Mouse (Mus musculus): Measurements from ENCODE around the gene Stip1. TPM values are rescaled to one million over a fixed set of nuclear protein-coding genes. Genes with fewer than 3 reads are reported as not detected.

Gene Stip1
- polyA plus RNA-seq, 1 experiment from 2014 or later, result 175 TPM

DNA sequence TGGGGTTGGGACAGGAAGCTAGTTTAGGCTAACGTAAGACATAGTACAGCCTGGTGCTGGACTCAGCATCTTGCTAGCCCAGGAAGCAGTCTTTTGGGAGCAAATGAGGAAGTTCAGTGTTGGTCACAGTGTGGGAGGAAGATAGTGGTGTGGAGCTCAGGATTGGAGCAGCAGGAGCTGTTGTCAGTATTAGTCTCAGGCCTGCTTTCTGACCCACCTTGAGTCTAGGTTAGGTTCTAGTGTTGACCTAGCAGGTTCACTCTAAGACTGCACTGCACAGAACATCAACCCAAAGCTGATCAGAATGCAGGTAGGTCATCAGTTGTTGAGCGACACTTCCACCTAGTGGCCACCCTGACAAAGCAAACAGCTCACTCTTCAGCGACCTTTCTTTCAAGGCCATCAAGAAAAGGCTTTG, 19.5 kb downstream of the Stip1 start:
- no peak overlapping the region for H3K9ac ChIP-seq (ENCODE audit: low read length)
- peaks cover 66% of the 10 kb centered on the region for H3K36me3 ChIP-seq (ENCODE audit: control insufficient read depth, insufficient read depth, low read length)
- H3K27me3 ChIP-seq (ENCODE audit: control insufficient read depth, insufficient read depth, low read length), result no peaks in the 10 kb centered on the region
- WGBS, result 50% methylated on average over 3 of the region's 3 CpGs
- H3K27ac ChIP-seq (replicated peaks in 1 of 2; ENCODE audit: control insufficient read depth in 1 of 2, insufficient read depth in 1 of 2, low read depth in 2 of 2, low read length in 2 of 2), result no peak overlapping the region
- ATAC-seq (ENCODE audit: insufficient number of reproducible peaks, insufficient read depth, low FRiP score, low read depth), result no peak
- no peak overlapping the region for H3K4me3 ChIP-seq (ENCODE audit: control insufficient read depth in 1 of 2, insufficient read depth in 1 of 2, low read depth in 1 of 2, low read length in 2 of 2)
- H3K4me2 ChIP-seq (ENCODE audit: low read length), result no peak overlapping the region
- peaks cover 6 to 9% of the 10 kb centered on the region in 2 experiments; a peak in 2 of 4 replicates for H3K4me1 ChIP-seq (ENCODE audit: control insufficient read depth in 2 of 2, insufficient read depth in 2 of 2, low read length in 2 of 2)
- no peaks in the 10 kb centered on the region for H3K9me3 ChIP-seq (ENCODE audit: control insufficient read depth, low read length)

DNA sequence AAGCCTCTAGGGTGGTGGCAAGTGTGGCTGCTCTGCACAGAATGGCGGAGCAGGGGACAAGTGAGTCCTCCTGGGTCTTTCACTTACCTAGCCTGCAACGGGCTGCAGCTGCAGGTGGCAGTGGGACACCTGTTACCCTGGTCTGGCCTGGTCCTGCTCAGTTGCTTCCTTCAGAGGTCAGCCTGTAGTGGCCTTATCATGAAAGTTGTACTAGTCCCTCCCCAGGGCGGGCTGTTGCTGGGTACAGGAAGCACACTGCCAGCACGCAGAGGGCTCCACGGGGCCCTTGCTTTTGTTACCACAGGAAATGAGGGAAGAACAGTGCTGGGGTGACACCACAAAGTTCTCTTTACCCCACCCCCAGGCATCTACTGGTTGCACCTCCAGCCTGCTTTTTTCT, 20.6 kb downstream of the Stip1 start, which contains the start of gene Fermt3:
TSS of gene Fermt3 (minus strand) at position 279 of the 400 bp plus-strand sequence.
- peaks cover 6 to 9% of the 10 kb centered on the region in 2 experiments; a peak in 2 of 4 replicates for H3K4me1 ChIP-seq (ENCODE audit: control insufficient read depth in 2 of 2, insufficient read depth in 2 of 2, low read length in 2 of 2)
- no peaks in the 10 kb centered on the region for H3K9me3 ChIP-seq (ENCODE audit: control insufficient read depth, low read length)
- WGBS, result 60% methylated on average over 5 of the region's 5 CpGs
- 0 out of 2 replicates have a peak, but pooled peaks have one; percentile 36 for ATAC-seq (ENCODE audit: insufficient number of reproducible peaks, insufficient read depth, low FRiP score, low read depth)
- no peaks in the 10 kb centered on the region for H3K27me3 ChIP-seq (ENCODE audit: control insufficient read depth, insufficient read depth, low read length)
- H3K4me2 ChIP-seq (ENCODE audit: low read length), result no peak within 1 kb of the TSS
- peak within 1 kb of the TSS; percentile 11; the same call in 1 of the 2 replicates for H3K9ac ChIP-seq (ENCODE audit: low read length)
- peaks cover 56% of the 10 kb centered on the region for H3K36me3 ChIP-seq (ENCODE audit: control insufficient read depth, insufficient read depth, low read length)
- peak within 1 kb of the TSS; percentile 35 to 48 for H3K27ac ChIP-seq (replicated peaks in 1 of 2; ENCODE audit: control insufficient read depth in 1 of 2, insufficient read depth in 1 of 2, low read depth in 2 of 2, low read length in 2 of 2)
- no peak within 1 kb of the TSS for H3K4me3 ChIP-seq (ENCODE audit: control insufficient read depth in 1 of 2, insufficient read depth in 1 of 2, low read depth in 1 of 2, low read length in 2 of 2)

- Histone ChIP-seq H3K27me3 (ENCODE audit: control insufficient read depth, insufficient read depth, low read length) (no peaks in the 10 kb centered on the region), H3K9ac (ENCODE audit: low read length) (peak overlapping the region; percentile 11; the same call in 1 of the 2 replicates), H3K27ac (replicated peaks in 1 of 2; ENCODE audit: control insufficient read depth in 1 of 2, insufficient read depth in 1 of 2, low read depth in 2 of 2, low read length in 2 of 2) (peak overlapping the region; percentile 29 to 48; a peak in 3 of 4 replicates), H3K4me2 (ENCODE audit: low read length) (no peak overlapping the region), H3K4me3 (ENCODE audit: control insufficient read depth in 1 of 2, insufficient read depth in 1 of 2, low read depth in 1 of 2, low read length in 2 of 2) (no peak overlapping the region), H3K4me1 (ENCODE audit: control insufficient read depth in 2 of 2, insufficient read depth in 2 of 2, low read length in 2 of 2) (peaks cover 6 to 9% of the 10 kb centered on the region in 2 experiments; a peak in 2 of 4 replicates), H3K36me3 (ENCODE audit: control insufficient read depth, insufficient read depth, low read length) (peaks cover 49% of the 10 kb centered on the region), H3K9me3 (ENCODE audit: control insufficient read depth, low read length) (no peaks in the 10 kb centered on the region)
- 82% methylated on average over 11 of the region's 11 CpGs for WGBS
- no peak for ATAC-seq (ENCODE audit: insufficient number of reproducible peaks, insufficient read depth, low FRiP score, low read depth)
Observed at GRCm38 (mm10) chr19:7018546-7018945, 21.2 kb downstream of the Stip1 start.

DNA sequence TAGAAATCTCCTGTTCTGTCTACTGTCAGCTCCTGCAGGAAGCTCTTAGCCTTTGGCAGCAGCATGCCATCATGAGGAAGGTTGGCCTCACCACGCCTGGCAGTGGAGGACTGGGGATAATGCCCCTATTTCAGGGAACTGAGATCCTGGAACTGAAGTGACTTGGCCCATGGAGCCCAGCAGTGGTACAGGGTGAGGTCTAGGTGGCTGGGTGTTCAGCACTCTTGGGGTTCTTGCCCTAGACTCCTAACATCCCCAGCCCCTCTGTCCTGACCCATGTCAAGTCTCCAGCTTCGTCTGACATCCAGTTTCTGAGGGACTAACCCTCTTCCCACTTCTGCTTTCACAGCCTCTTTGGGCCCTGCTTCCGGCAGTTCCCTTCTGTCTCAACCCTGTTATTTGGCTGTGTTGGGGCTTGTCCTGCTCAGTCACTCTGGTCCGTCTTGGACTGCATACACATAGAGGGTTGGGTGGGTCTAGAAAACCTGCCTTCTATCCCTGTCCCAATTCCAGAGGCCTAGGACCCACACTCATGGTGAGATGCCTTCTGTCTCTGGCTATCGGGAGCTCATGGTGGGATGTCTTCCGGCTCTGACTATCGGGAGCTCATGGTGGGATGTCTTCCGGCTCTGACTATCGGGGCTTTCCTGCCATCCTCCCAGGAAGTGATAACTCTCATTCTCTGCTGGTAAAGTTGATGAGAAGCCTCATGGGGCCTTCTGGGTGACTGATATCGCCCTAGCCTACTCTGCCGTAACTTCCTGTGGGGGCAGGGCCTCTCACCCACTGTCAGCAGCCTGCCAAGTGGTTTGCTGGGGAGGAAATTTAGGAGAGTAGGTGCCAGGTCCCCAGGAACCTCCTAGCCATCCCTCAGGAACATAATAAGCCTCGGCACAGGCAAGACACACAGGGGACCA, 22.0 kb downstream of the Stip1 start:
- Histone ChIP-seq H3K27ac (replicated peaks in 1 of 2; ENCODE audit: control insufficient read depth in 1 of 2, insufficient read depth in 1 of 2, low read depth in 2 of 2, low read length in 2 of 2) (peak overlapping the region; percentile 29 to 48; a peak in 3 of 4 replicates), H3K4me3 (ENCODE audit: control insufficient read depth in 1 of 2, insufficient read depth in 1 of 2, low read depth in 1 of 2, low read length in 2 of 2) (no peak overlapping the region), H3K4me1 (ENCODE audit: control insufficient read depth in 2 of 2, insufficient read depth in 2 of 2, low read length in 2 of 2) (peaks cover 6 to 9% of the 10 kb centered on the region in 2 experiments; a peak in 2 of 4 replicates), H3K9ac (ENCODE audit: low read length) (peak overlapping the region; percentile 16; the same call in 1 of the 2 replicates), H3K27me3 (ENCODE audit: control insufficient read depth, insufficient read depth, low read length) (no peaks in the 10 kb centered on the region), H3K36me3 (ENCODE audit: control insufficient read depth, insufficient read depth, low read length) (peaks cover 42% of the 10 kb centered on the region), H3K4me2 (ENCODE audit: low read length) (peak overlapping the region; percentile 18; the same call in 1 of the 2 replicates), H3K9me3 (ENCODE audit: control insufficient read depth, low read length) (no peaks in the 10 kb centered on the region)
- WGBS, result 64% methylated on average over 12 of the region's 12 CpGs
- ATAC-seq (ENCODE audit: insufficient number of reproducible peaks, insufficient read depth, low FRiP score, low read depth), result no peak

DNA sequence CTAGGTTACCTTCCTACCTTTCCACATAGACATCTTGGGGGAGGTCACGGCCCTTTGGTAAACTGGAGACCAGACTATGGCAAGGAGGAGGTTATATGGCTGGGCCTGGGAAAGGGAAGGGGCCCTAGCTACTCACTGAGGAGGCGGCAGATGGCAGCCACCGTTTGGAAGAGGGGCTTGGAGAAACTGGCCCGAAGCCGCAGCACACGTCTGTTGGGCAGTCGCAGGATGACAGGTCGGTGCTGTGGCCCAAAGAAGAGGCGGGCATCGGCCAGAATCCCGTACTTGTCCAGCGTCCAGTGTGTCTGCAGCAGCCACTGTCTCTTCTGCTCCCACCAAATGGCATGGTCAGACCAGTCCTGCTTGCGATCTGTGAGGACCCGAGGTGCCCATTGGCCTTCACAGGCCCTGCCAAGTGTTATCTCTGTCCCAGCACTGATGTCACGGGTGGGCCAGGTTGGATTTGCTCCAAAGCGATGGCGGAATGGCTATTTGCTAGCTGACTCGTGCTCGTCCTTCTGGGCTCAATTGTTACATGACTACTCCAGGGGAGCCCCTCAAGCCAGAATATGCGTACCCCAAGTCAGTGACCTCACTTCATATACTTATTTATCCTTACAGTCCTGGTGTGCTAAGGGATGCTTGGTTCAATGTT, 25.2 kb downstream of the Stip1 start:
- Histone ChIP-seq H3K27me3 (ENCODE audit: control insufficient read depth, insufficient read depth, low read length) (no peaks in the 10 kb centered on the region), H3K4me1 (ENCODE audit: control insufficient read depth in 2 of 2, insufficient read depth in 2 of 2, low read length in 2 of 2) (peaks cover 6 to 9% of the 10 kb centered on the region in 2 experiments; a peak in 2 of 4 replicates), H3K9ac (ENCODE audit: low read length) (no peak overlapping the region), H3K4me2 (ENCODE audit: low read length) (no peak overlapping the region), H3K9me3 (ENCODE audit: control insufficient read depth, low read length) (no peaks in the 10 kb centered on the region), H3K27ac (replicated peaks in 1 of 2; ENCODE audit: control insufficient read depth in 1 of 2, insufficient read depth in 1 of 2, low read depth in 2 of 2, low read length in 2 of 2) (no peak overlapping the region), H3K36me3 (ENCODE audit: control insufficient read depth, insufficient read depth, low read length) (peaks cover 10% of the 10 kb centered on the region), H3K4me3 (ENCODE audit: control insufficient read depth in 1 of 2, insufficient read depth in 1 of 2, low read depth in 1 of 2, low read length in 2 of 2) (no peak overlapping the region)
- 82% methylated on average over 20 of the region's 20 CpGs for WGBS
- 0 out of 2 replicates have a peak, but pooled peaks have one; percentile 38 for ATAC-seq (ENCODE audit: insufficient number of reproducible peaks, insufficient read depth, low FRiP score, low read depth)

GRCm38 (mm10) chr19:7013984-7014383, 25.8 kb downstream of the Stip1 start:
- H3K27me3 ChIP-seq (ENCODE audit: control insufficient read depth, insufficient read depth, low read length), result no peaks in the 10 kb centered on the region
- no peak for ATAC-seq (ENCODE audit: insufficient number of reproducible peaks, insufficient read depth, low FRiP score, low read depth)
- H3K27ac ChIP-seq (replicated peaks in 1 of 2; ENCODE audit: control insufficient read depth in 1 of 2, insufficient read depth in 1 of 2, low read depth in 2 of 2, low read length in 2 of 2), result no peak overlapping the region
- no peak overlapping the region for H3K4me2 ChIP-seq (ENCODE audit: low read length)
- peaks cover 4% of the 10 kb centered on the region; the same call in 1 of the 2 replicates for H3K36me3 ChIP-seq (ENCODE audit: control insufficient read depth, insufficient read depth, low read length)
- no peak overlapping the region for H3K9ac ChIP-seq (ENCODE audit: low read length)
- no peaks in the 10 kb centered on the region for H3K9me3 ChIP-seq (ENCODE audit: control insufficient read depth, low read length)
- WGBS, result 82% methylated on average over 9 of the region's 9 CpGs
- H3K4me3 ChIP-seq (ENCODE audit: control insufficient read depth in 1 of 2, insufficient read depth in 1 of 2, low read depth in 1 of 2, low read length in 2 of 2), result no peak overlapping the region
- peaks cover 6% of the 10 kb centered on the region in 2 experiments; a peak in 2 of 4 replicates for H3K4me1 ChIP-seq (ENCODE audit: control insufficient read depth in 2 of 2, insufficient read depth in 2 of 2, low read length in 2 of 2)

GRCm38 (mm10) chr19:7012426-7012825, 27.3 kb downstream of the Stip1 start:
- no peak overlapping the region for H3K4me3 ChIP-seq (ENCODE audit: control insufficient read depth in 1 of 2, insufficient read depth in 1 of 2, low read depth in 1 of 2, low read length in 2 of 2)
- no peaks in the 10 kb centered on the region for H3K27me3 ChIP-seq (ENCODE audit: control insufficient read depth, insufficient read depth, low read length)
- 85% methylated on average over 4 of the region's 4 CpGs for WGBS
- no peaks in the 10 kb centered on the region for H3K9me3 ChIP-seq (ENCODE audit: control insufficient read depth, low read length)
- H3K4me1 ChIP-seq (ENCODE audit: control insufficient read depth in 2 of 2, insufficient read depth in 2 of 2, low read length in 2 of 2), result no peaks in the 10 kb centered on the region
- no peak for ATAC-seq (ENCODE audit: insufficient number of reproducible peaks, insufficient read depth, low FRiP score, low read depth)
- H3K4me2 ChIP-seq (ENCODE audit: low read length), result no peak overlapping the region
- H3K36me3 ChIP-seq (ENCODE audit: control insufficient read depth, insufficient read depth, low read length), result no peaks in the 10 kb centered on the region
- no peak overlapping the region for H3K27ac ChIP-seq (replicated peaks in 1 of 2; ENCODE audit: control insufficient read depth in 1 of 2, insufficient read depth in 1 of 2, low read depth in 2 of 2, low read length in 2 of 2)
- no peak overlapping the region for H3K9ac ChIP-seq (ENCODE audit: low read length)

Measured in heart, embryonic 14.5 days (tissue).